Mouse (Mus musculus) erythroblast, adult 5-6 weeks (primary cell): ENCODE measurements around the gene Lrba. TPM values are rescaled to one million over a fixed set of nuclear protein-coding genes. Genes with fewer than 3 reads are reported as not detected.

ENCODE experiments used
- ATAC-seq: replicated peaks from 2 replicates; pipeline ENCODE4 v1.8.0; 2016; ENCODE audit warnings: moderate number of reproducible peaks, mild to moderate bottlenecking, moderate TSS enrichment, inconsistent platforms; ENCODE audit not compliant: poor library complexity, low FRiP score, severe bottlenecking
- total RNA-seq, 2 experiments: library from RNA; stranded (forward) in 1 of 2; stranded (reverse) in 1 of 2; fragments of 150-400 nt in 1 of 2; fragments of 200-764, 138-1000 nt in 1 of 2; gene quantifications; 2 replicates each; pipeline versions ENCODE4 v1.2.3 to v1.2.4; 2015 to 2017; ENCODE audit warnings: low replicate concordance in 2 of 2

The Lrba gene
- total RNA-seq, 2 experiments from 2014 or later = 3.5 to 13.5 TPM

GRCm38 (mm10) chr3:86638552-86639348 is 414.3 kb downstream of the Lrba start:
- ATAC-seq = no peak

GRCm38 (mm10) chr3:86641393-86641792 is 416.9 kb downstream of the Lrba start:
- no peak for ATAC-seq

- ATAC-seq = no peak
These were observed 417.3 kb downstream of the Lrba start for GRCm38 (mm10) chr3:86641796-86642195.

- ATAC-seq = no peak
These were observed 422.3 kb downstream of the Lrba start for GRCm38 (mm10) chr3:86646771-86647170.

DNA sequence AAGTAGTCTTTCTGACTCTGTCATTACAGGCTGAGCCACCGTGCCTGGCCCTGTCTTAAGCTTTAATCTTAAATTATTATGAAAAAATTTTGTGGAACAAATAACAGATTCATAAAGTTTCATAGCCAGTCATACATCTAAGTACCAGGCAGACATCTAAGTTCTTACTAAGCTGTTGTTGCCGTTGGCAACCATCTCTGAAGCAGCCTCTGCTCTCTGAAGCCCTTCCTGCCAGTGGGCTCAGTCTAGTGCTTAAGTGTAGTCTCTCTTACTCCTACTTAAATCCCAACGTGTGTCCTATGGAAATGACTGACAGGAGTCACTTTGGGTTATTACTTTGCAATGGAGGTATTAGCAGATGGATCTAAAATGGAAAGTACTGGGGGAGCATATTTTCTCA is 426.5 kb downstream of the Lrba start:
- no peak for ATAC-seq

- no peak for ATAC-seq
These were observed 434.8 kb downstream of the Lrba start for GRCm38 (mm10) chr3:86659326-86659725.

GRCm38 (mm10) chr3:86664399-86664798 is 439.9 kb downstream of the Lrba start:
- ATAC-seq = no peak

DNA sequence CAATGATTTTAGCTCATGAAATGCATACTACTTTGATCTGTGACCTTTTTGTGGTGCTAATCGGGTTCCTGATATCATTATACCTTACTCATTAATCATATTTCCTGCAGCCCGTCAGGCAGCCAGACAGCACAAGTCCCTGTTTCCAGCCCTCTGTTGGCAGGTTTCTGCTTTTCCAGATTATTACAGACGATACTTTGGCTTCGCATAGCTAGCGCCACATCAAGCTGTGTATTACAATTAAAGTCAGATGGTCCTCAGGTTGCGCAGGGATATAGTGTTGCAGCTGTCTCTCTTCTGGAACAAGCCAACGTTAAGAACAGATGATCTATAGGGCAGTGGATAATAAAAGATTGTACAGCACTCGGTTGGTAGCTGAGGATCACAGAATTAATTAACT is 443.7 kb downstream of the Lrba start:
- ATAC-seq = no peak

DNA sequence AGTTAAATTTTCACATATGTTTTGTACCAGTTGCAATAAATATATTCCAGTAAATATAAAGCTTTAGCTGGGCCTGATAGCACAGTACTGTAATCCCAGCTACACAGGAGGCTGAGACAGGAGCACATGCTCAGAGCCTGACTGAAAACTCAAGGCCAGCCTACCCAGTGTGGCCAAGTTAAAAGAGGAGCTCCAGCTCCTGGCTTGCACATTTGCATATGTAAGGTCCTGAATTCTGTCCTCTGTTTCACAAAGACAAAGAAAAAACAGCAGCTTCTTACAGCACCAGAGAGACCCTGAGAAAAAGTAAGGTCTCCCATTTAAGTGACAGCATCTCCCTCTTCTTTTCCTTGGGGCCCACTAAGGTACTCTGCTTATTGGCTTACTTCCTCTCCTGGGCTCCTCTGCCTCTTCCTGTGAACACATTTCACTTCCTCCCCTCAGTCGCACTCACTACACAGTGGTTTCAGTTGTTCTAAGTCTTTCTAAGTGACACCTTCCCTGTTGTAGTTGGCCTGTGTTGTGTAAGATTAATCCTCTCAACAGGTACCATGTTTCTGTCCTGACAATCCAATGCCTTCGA is 453.2 kb downstream of the Lrba start:
- no peak for ATAC-seq

- no peak for ATAC-seq
These were observed 463.2 kb downstream of the Lrba start for GRCm38 (mm10) chr3:86687571-86688209.

- no peak for ATAC-seq
These were observed 464.0 kb downstream of the Lrba start for GRCm38 (mm10) chr3:86688438-86688837.

DNA sequence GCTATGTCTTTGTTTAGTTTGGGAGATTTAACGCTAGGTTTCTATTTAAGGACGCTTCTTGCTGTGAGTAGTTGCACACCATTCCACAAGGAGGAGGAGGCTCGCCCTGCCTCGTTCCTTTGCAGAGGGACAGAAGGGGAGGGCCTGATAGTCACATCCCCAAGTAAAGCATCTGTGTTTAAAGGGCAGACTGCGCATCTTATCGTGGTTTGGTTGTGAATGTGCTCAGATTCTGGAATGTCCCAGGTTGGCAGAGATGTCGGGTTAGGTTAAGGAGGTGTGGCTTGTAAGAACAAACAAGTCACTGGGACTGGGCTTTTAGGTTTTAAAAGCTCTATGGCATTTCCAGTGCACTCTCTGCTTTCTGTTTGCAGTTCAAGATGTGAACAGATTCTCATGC is 464.8 kb downstream of the Lrba start:
- no peak for ATAC-seq

DNA sequence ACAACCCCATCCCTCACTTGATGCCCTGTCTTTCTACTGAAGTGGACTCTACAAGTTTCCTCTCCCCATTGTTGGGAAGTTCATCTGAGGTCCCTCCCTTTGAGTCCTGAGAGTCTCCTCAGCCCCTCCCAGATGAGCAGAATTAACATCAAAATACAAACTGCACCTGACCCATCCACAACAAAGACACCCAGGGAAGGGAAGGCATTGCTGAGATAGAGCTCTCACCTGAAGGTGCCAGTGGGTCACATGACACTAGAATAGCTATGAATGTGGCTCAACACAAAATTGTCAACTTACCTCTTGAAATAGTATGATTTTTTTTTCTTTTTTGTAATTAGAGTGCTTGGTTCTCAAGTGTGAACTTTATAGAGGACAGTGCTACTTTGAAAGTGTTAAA is 468.3 kb downstream of the Lrba start:
- no peak for ATAC-seq

- no peak for ATAC-seq
These were observed 469.1 kb downstream of the Lrba start for GRCm38 (mm10) chr3:86693553-86693952.

DNA sequence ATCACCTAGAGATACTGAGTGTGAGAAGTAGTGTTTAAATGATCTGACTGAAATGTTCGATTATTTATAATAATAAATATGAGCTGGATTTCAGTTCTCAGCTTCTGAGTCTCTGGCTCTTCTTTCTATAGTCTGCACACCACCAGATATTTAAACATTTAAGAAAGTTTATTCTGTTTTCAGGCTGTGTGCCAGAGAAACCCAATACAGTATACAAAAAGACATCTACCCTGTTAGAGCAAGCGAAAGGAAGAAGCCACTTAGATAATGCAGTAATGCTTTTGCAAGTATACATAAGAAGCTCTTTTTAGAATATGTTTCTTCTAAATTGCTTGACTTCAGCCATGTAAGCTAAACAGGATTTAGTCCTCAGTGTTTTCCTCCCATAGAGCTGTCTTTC is 474.5 kb downstream of the Lrba start:
- no peak for ATAC-seq

- no peak for ATAC-seq
These were observed 476.7 kb downstream of the Lrba start for GRCm38 (mm10) chr3:86701163-86701563.

- ATAC-seq = no peak
These were observed 485.0 kb downstream of the Lrba start for GRCm38 (mm10) chr3:86709472-86709871.

GRCm38 (mm10) chr3:86711530-86711929 is 487.1 kb downstream of the Lrba start:
- no peak for ATAC-seq

GRCm38 (mm10) chr3:86712758-86713157 is 488.3 kb downstream of the Lrba start:
- ATAC-seq = no peak

DNA sequence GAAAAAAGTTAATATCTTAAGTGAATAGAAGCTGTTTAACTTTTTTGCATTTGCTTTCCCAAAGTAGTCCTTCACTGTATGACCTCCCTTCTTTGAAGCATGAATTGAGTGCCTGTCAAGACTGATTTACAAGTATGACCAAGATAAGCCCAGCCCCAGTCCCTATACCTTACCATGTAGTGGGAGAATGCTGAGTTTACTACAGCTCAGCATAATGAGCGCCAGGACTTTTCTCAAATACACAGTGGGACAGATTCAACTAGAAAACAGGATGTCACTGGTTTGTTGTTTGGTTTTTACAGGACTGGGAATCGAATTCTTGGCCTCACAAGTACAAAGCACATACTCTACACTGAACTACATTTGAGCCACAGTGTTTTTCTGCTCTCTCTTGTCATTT is 490.0 kb downstream of the Lrba start:
- no peak for ATAC-seq
